Mouse (Mus musculus) MEL-GATA-1-ER (cell line): ENCODE measurements around the gene Glrb.
A peak's percentile ranks its signal among the peaks of the same experiment; 100 is the strongest.

Source experiments
- DNase-seq: peaks from one replicate; pipeline ENCODE4 v3.0.0-alpha.2; 2012; ENCODE audit warnings: low read depth; ENCODE audit errors: extremely low read depth

Glrb gene

DNA sequence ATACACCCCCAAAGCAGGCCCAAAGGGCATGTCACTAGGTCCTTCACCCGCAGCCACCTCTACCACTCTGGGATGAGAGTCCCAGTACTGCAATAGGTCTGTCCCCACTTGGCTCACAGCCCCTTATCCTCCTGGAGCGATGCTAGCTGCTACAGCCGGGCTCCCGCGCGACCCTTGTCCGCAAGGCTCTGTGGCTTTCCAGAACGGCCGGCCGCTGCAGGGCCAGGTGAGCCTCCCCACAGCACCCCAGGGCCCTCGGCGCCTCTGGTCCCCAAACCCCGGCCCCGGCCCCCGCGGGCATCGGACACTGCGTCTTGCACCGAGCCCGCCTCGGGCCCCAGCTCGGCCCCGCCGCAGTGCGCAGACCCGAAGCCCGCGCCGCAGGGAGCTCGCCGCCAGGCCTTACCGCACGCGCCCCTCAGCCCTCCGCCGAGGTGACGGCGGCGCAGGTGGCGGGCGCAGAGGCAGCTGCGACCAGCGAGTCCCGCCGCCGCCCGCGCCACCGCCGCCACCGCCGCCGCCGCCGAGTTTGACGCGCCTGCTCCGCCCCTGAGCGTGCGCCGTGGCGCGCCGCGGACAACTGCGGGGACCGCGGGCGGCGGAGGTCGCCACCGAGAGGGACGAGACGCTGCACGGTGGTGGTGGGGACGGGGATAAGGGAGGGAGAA lies at the start of gene Glrb:
Gene Glrb (minus strand): TSS at position 550 of the 668 bp plus-strand sequence.
- no peak for DNase-seq

DNA sequence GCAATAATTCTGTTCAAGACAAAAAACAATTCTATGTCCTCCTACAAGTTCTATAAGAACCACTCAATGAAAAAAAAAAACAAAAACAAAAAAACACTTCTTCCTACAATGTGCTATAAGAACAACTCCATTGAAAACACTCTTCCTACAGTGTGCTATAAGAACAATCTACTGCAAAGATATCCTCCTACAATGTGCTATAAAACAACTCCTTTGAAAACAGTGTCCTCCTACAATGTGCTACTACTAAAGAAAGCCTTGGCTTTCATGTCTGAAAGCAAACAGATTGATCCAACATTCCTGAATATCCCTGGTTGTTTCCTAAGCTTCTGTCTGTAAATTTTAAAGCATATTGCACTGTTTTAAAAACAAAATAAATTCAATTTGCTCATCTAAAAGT lies 46.5 kb upstream of the Glrb start:
- no peak for DNase-seq

DNA sequence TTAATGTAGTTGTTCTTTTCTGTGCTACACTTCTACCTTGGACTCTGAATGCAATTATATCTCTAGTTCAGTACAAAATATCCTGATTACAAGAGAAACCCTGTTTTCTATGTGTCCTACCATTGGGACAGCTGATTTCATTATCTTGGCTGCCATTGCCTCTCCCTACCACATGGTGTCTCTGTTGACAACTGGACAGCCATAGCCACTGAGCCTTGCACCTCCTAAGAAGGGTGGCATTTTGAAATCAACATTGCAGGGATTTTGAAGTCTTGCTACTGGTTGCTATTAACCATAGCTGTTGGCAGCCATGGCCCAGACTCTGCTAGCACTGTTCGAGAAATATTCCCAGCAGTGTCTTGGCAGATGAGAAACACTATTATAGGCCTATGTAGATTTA lies 45.1 kb upstream of the Glrb start:
- DNase-seq, result peak; percentile 5

DNA sequence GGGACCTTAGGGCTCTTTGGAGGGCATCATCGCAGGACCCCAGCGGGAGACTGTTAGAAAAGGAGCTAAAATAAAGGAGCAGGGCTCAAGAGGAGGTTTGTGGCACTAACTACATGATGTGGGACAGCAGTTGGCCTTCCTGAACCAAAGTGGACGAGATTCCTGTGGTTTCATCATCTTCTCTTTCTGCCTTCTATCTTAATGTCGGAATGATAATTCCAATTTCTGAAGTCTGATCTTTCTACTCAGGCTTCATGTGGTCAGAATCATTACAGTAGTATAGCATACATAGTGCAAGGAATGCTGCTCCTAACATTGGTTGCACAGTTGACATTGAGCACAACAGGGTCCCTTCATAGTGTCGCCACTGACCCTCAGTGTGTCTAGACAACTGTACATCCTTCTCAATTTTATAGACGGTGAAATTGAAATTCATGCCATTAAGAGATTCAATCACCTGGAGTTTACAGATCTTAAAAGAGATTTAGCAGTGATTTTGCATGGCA lies 372 bp upstream of the Glrb start:
- no peak for DNase-seq

DNA sequence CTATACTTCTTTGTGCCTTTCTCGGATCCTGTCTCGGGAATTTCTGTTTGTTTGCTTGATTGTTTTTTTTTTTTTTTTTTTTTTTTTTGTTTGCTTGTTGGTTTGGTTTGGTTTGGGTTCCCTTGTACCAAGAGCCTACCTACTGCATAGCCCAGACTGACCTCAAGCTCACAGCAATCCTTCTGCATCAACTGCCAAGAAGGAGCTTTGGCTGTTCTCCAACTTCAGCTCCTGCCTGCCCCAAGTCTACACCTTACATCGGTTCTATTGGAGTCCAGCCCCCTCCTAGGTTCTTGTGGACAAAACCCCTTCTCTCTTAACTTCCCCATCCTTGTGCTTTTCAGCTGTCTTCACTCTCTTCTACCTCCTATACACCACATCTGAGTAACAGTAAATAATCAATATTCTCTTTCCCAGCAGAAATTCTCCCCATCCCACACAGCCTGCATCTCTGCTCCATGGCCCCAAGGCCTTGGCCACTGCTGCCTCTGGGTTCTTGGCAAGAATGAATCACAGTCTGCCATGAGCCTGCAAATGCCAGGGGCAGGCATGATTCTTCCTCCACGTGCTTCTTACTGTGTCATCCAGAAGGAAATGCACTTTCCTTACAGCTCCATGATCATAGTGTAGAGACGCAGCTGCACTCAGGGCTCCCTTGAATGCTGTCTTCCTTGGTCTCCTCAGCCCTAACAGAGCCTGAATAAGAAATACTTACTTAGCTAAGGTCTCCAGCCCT lies 18.5 kb downstream of the Glrb start:
- no peak for DNase-seq

DNA sequence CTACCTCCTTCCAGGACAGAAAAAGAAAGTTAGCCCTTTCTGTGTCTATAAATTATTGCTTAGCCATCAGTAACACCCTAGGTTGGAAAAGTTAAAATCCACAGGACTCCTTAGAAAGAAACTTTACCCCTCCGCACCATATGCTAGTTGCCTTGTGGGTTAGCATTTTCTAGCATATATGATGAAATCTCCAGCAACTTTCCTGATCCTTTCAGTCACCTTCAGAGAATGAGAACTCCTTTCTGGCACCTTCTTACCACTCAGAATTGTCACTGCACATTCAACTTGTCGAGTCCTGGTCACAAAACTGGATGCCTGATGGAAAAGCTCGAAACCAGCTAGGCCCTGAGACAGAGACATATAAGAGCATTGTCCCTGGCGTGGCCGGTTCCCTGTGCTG lies 19.1 kb downstream of the Glrb start:
- no peak for DNase-seq

DNA sequence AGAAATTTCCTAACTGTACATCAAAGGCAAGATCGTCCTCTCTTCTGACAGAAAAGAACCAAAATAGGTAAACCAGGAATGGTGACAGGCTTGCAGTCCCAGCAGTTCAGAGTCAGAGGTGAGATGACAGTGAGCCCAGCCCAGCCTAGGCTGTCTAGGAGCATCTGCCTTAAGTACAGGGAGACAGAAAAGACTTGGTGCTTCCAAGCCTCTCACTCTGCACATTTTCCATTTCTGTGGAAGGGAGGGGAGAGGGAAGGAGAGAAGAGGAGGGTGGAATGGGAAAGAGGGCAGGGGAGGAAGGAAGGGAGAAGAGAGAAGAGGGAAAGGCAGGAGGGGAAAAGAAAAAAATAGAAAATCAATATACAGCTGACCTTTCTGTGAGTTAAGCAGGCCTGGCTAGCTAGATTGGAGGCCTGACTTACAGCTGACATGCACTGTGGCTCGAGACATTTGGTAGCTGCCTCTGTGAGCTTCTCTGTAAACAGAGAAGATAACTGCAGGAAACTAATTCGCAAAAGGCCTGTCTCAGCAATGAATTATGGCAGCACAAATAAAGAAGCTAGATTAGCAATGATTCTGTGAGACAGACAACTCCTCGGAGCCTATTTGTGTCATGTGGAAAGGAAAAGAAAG lies 20.3 kb downstream of the Glrb start:
- DNase-seq, result no peak

DNA sequence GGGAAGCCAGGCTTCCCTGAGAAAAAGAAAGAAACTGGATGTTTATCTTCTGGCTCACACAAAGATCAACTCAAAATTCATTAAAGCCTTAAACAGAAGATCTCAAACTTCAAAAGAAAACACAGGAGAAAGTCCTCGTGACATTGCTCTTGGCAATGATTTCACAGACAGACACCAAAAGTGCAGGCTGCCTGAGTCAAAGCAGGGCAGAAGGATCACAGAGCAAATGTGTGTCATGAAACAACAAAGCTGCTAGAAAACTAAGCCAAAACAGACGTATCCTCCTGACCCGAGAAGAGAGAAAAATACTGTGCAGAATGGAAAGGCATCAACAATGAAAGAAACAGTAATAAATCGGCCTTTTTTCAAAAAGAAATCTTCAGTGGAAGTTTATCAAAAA lies 22.4 kb downstream of the Glrb start:
- no peak for DNase-seq

DNA sequence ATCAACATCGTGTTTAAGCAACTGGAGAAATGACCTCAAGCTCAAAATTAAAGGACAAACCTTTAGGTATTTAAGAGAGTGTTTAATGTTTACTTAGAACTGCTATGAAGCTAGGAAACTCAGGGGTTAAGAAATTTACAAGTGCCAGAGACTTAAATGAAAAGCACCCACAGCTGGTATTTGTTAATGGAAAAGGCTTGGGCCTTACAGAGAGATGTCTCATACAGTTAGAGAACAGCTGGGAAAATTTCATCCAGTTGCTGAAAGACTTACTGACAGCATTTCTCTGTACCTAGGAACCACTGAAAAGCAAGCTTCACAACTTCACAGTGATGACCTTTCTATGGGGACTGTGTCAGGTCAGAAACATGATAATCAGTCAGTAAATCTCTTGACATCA lies 28.3 kb downstream of the Glrb start:
- DNase-seq, result no peak

DNA sequence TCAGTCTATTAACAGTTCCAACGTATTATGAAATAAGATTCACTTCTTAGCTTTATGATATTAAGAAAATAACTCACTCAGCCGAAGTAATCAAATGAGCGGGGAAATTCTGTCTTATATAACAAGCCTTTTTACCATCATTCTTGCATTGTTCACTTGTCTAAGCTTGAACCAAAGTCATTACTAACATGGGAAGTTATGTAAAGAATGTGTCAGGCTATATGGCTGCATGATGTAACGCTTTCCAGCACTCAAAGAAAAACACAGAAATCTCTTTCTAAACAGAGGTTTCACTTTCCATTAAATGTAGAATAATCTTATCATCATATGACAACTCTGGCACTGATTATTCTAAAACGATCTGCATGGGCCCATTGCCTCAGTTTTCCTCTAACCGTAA lies 29.9 kb downstream of the Glrb start:
- no peak for DNase-seq

DNA sequence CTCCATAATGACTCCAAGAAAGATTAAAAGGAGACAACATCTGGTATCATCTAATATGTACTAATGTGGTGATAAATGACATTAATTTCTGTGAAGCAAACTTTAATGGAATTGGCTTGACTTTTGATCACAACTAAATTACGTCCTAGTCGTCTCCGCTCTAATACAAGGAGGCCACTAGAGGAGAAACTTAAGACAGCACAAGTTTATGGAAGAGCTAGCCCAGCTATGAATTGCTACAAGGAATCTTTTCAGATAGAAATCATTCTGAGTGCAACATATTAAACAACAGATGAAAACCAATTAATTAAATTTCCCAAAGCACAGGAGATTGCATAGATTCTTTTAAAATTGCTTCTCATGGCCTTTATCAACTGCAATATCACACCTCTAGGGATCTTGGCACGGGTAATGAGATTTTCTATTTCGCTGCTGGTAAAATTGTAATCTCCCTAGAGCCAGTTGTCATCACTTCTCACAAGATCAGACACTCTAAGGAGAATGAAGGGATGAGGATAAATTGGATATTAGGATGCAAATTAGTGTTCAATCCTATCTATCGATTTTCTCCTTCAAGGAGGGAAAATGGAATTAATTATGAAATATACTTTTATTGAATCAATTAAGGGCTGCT lies 32.7 kb downstream of the Glrb start:
- no peak for DNase-seq

DNA sequence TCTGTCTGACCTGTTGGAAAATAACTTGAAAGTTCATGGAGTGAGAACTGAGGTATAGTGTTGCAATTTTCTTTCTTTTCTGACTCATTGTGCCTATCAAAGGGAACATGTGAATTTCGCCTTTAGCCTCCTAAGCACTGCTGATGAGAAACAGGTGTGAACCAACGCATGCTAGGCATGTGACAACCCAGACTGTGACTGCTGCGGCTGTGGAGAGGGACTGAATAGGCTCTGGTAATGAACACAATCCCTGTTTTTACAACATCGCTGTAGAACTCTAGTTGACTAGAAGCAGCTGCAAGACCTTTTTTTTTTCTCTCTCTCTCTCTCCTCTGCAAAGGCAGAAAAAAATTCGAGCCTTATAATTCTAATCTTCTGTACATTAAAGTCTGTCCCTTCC lies 34.9 kb downstream of the Glrb start:
- no peak for DNase-seq

DNA sequence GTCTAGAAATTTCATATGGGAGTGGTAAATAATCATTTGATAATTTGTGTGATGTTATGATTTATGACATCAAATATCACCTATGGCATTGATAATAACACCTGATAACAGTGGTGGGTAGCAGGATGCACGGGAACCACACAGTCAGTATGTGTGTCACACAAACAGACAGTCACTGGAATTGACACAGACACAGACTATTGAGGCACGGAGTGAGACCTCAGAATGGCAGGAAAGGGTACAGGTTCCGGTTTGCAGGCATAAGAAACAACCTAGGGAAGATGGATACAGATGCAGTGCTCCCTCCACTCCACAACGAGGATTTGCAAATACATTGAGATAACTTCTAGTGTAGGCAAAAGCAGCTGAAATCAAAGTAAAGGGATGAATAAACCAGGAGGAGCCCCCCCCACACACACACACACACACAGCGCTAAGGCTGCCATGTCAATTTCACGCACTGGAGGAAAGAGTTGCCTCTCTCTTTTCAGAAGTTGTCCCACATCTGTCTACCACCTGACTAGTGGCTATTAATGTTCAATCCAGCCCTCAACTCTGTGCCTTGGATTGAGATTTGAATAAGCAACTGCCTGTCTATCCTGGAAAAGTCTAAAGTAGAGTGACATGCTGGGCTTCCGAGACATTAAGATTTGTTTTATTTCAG lies 38.6 kb downstream of the Glrb start:
- DNase-seq, result no peak

DNA sequence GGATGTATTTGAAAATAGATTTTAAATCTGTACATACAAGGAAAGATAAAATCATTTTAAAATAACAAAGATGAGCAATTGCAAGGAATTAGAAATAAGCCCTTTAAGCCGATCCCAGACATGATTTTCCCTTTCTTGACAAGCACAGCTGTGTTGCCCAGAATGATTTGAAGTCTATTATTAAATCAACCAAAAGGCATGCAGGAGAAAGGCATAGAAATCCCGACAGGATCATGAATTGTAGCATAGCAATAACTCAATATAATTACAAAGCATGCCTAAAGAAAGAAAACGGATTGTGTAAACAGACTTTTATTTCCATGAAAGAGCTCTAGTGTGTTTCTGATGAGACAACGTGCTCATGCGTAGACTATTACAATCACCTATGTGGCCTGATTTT lies 39.4 kb downstream of the Glrb start:
- DNase-seq, result no peak

DNA sequence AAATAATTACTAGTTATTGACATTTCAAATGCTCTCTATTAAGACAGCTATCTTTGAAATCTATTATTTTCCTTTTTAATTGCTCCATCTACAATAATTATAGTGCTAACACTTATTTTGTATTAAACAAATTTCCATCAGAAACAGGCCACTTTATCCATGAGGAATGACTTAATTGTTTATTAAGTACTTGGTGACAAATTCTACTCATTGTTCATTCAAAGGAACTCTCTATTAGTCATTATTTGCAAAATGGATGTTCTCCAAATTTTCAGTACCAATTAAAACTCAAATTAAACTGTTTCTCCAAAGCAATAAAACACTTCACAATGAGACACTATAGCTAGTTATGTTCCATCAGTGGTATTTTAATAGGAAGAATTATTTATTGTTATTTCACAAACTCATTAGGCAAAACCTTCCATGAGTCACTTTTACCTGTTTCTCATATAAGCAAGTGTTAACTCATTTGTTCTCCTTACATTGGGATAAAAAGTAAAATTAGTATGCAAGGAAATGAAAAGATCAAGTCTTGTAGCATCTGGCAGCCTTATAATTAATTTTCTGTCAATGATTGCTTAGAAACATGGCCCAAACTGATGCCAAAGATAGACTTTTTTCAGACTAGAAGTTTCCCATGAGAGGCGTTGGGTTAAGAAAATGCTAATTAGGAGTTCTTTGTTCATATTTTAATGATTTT lies 41.8 kb downstream of the Glrb start:
- no peak for DNase-seq

DNA sequence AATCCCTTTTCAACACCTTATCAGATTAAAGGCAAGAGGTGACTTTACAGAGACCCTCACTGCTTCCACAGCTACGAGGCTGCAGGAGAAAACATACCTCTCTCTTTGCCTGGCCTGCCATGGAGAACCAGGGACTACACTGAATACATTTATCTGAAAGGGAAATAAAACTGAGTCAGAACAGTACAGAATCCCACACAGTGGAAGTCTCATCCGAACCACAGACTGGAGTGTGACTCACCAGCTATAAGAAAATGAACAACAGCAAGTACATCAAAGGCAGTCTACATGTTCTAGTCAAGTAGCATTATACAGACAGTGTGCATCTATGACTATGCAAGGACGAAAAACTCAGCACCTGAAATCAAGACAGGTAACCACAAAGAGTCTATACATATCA lies 46.1 kb downstream of the Glrb start:
- DNase-seq, result no peak

DNA sequence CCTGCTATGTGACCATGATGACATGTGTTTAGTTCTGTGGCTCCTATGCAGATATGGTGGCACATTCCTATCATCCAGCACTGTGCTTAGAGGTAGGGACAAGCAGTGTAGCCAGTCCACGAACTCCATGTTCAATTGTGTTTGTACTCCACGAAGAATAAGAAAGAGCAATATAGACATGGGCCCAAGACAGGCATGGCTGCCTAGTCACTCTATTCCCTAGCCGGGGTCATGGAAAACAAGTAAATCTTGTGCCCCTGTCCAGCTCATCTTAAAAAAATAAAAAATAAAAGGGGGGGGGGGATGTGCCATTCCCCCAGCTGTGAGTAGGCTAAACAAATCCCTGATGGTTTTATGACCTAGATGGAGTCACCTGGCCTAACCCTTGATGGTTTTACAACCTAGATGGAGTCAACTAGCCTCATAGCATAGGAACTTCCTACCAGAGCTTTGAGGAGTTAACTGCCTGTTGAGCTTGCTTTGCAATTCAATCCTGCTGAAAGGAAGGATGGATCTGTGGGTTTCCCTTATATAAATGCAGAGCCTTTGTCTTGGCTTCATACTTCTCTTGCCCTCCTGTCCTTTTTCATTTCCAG lies 60.5 kb downstream of the Glrb start:
- no peak for DNase-seq

DNA sequence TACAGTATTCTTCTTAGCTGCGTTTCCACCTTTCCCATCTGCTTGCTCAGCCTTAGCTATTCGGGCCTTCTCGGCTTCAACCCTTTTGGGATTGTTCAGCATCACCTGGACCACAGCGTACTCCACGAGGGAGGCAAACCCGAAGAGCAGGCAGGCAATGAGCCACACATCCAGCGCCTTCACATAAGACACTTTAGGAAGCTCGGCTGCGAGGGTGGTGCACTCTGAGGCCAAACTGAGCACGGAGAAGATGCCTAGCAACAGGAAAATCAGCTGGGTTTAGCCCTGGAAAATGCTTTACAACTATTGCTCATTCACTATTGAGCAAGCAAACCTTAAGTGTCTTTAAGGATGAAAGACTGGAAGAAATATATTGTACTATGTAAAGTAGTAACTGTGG lies 62.5 kb downstream of the Glrb start:
- DNase-seq, result no peak

DNA sequence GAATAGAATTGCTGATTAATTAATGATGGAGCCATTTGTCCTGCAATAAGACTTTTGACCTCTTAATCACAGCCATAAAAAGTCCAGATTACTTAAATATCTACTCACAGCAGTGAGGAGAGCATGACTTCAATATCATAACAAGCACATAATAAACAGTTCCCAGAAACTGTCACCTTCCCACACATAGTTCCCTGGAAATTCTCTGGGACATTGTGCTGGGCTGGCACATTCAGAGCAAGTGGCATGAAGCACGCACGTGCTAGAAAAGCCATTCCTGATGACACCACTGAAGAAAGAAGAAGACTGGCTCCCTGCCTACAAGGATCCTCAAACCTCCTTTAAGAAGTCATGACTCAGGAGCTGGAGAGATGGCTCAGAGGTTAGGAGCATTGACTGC lies 67.8 kb downstream of the Glrb start:
- no peak for DNase-seq

DNA sequence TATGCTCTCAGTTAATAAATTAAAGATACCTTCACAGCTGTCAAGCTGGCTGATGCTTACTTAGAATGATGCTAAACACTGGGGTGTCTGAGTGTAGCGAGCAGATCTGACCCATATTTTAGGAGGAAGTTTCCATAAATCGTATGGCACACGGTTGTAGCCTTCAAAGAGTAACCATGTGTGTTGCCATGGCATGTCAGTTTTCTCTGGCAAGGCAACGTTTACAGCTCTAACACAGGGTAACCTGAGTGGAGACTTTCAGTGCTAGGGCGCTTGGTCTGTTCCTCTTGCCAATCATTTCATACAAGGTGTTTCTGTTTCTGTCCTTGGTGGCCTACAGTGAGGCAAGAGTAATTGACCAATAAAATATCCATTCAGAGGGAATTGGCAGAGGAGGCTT lies 73.6 kb downstream of the Glrb start:
- no peak for DNase-seq

DNA sequence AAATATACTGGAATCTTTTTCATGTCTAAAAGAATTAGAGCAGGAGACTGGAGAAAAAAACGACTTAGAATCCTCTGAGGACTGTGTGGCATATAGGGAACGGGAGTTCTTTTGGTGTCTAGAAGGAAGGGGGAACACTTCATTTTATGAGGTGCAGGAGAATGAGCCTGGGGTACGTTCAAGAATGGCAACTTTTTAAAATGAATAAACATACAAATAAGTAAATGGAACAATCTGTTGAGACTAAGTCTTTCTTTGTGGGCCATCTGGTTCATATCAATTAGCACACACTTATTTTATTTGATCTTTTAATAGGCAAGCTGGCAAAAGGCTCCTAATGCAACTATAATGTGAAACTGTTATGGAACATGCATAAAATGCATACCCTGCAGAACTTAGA lies 75.9 kb downstream of the Glrb start:
- DNase-seq, result no peak
